Mouse (Mus musculus): Measurements from ENCODE around the gene Chst14.

The Chst14 gene

GRCm38 (mm10) chr2:118902051-118903025 lies 24.0 kb upstream of the Chst14 start:
- in situ Hi-C loops (cut with MboI; ENCODE audit: unreplicated experiment in 2 of 2) = no loop called here

- in situ Hi-C loops (cut with MboI; ENCODE audit: unreplicated experiment in 2 of 2) = no loop called here
Observed at GRCm38 (mm10) chr2:118903333-118903741, 23.0 kb upstream of the Chst14 start.

DNA sequence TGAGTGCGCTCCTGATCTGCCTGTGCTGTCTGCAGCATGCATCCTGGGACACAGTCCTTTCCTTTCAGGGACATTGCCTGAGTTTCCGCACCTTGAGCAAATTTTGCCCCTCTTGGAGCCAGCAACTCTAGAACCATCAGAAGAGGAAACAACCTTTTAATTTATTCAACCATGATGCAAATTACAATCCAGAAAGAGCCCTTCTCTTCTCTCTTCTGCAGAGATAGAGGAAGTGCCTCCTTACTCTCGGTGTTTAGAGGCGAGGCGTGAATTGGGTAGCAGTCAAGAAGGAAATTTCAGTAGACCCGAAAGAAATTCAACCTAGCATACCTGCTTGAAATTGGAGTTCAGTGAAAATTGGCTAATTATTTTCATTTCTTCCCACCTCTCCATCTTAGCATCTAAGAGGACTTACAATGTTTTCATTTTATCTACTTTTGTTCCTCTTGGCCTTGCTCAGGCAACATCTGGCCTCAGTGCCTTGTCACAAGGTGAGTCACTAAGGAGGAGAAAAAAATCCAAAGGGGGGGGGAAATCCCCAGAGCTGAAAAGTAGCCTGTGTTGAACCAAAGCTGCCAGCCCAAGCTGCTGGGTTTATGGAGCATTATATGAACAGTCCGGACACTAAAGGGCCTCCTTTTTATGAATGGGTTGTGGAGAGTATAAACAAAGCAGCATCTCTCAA lies 20.7 kb upstream of the Chst14 start:
- in situ Hi-C loops (cut with MboI; ENCODE audit: unreplicated experiment in 2 of 2) = no loop called here

- in situ Hi-C loops (cut with MboI; ENCODE audit: unreplicated experiment in 2 of 2) = no loop called here
Observed at GRCm38 (mm10) chr2:118906118-118906492, 20.2 kb upstream of the Chst14 start.

- in situ Hi-C loops (cut with MboI; ENCODE audit: unreplicated experiment in 2 of 2) = no loop called here
Observed at GRCm38 (mm10) chr2:118907781-118908180, 18.5 kb upstream of the Chst14 start.

DNA sequence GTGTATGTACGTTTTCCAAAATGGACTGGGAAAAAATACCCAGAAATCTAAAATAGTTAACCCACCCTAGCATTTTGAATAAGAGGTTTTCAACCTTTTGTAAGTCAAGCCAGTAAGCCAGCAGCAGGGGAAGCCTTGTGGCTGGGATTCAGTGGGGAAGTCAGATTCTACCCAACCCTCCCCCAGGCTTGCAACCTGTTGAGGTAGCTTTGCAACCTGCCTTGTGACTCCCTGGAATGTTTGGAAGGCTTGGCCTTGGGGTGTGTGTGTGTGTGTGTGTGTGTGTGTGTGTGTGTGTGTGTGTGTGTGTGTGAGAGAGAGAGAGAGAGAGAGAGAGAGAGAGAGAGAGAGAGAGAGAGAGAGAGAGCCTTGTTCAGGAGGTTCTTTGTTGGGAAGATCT lies 17.1 kb upstream of the Chst14 start:
- in situ Hi-C loops (cut with MboI; ENCODE audit: unreplicated experiment in 2 of 2) = no loop called here

DNA sequence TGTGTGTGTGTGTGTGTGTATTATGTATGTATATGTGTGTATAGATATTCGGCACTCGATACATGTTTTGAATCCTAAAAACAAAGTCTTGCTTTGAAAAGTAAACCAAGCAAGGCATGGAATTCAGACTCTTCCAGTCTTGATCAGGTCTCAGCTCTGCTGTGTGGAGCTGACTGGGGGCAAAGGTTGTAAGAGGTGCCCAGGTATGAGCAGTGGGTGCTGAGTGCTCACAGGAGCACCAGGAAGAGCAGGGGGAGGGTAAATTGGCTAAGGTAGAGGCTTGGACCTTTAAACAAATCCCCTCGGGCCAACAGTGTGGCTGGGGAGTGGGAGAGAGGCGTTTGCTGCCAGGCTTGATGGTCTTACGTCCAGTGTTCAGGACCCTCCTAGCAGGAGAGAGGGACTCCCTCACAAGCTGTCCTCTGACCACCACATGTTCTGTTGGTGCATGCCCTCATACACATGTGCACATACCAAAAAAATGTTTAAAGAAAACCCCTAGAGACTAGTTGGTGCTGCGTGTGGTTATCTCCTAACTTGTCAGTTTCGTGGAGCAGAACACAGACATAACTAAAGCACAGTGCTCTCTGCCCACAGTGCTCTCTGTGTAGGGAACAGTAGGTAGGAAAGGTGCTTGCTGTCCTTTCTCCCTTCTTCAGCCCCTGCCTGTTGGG lies 15.6 kb upstream of the Chst14 start:
- in situ Hi-C loops (cut with MboI; ENCODE audit: unreplicated experiment in 2 of 2) = no loop called here

GRCm38 (mm10) chr2:118912706-118913105 lies 13.6 kb upstream of the Chst14 start:
- in situ Hi-C loops (cut with MboI; ENCODE audit: unreplicated experiment in 2 of 2) = no loop called here

GRCm38 (mm10) chr2:118913551-118914276 lies 12.6 kb upstream of the Chst14 start:
- in situ Hi-C loops (cut with MboI; ENCODE audit: unreplicated experiment in 2 of 2) = no loop called here

GRCm38 (mm10) chr2:118914685-118915084 lies 11.6 kb upstream of the Chst14 start:
- in situ Hi-C loops (cut with MboI; ENCODE audit: unreplicated experiment in 2 of 2) = no loop called here

DNA sequence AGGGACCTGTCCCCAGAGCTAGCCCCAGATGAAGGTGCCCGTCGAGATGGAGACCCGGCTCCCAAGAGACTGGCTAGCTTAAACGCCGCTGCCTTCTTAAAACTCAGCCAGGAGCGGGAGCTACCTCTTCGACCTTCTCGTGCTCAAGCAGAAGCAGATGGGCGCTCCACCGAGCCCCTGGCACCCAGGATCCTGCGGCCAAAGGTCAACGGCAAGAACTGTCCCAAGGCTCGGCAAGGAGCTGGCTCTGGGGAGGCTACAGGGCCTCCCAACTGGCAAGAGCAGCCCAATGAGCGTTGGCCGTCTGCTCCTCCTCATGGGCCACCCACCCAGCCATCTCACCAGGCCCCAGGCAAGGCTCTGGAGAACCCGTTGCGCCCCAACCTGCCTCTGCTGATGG lies 9.9 kb upstream of the Chst14 start:
- in situ Hi-C loops (cut with MboI; ENCODE audit: unreplicated experiment in 2 of 2) = no loop called here

GRCm38 (mm10) chr2:118918543-118918942 lies 7.8 kb upstream of the Chst14 start:
- in situ Hi-C loops (cut with MboI; ENCODE audit: unreplicated experiment in 2 of 2) = no loop called here

DNA sequence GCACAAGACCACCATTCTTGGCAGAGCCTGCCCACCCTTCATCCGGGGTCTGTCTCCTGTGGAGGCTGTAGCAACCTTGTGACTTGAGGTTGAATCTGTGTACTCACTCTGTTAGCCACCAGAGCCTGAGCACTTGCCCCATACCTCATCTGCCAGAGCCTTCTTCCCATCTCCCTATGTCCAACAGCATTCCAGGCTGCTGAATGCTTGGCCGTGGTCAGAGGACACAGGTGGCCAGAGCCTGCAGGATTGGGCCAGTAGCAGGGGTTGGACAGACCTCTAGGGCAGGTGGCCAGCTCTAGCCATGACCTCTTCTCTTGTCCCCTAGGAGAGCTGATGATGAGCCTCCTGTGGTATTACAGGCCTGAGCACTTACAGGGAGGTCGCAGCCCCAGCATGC lies 5.9 kb upstream of the Chst14 start:
- in situ Hi-C loops (cut with MboI; ENCODE audit: unreplicated experiment in 2 of 2) = no loop called here

DNA sequence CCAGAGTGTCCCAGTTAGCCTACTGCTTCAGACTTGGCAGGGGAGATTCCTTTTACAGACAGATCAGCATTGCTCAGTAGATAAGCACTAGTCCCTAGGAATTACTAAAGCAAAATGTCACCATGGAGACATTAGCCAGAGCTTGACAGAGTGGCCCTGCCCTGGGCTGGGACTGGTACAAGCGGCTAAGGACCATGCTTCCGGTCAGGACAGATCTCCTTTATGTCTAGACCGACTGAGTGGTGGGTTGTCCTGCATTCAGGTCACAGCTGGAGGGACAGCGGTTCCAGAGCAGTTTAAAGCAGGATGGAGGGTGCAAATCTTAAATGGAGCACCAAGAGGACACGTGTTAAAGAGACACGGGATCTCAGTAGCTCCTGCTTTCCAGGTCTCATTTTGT lies 344 bp upstream of the Chst14 start:
- in situ Hi-C loops (cut with MboI; ENCODE audit: unreplicated experiment in 2 of 2) = no loop called here

DNA sequence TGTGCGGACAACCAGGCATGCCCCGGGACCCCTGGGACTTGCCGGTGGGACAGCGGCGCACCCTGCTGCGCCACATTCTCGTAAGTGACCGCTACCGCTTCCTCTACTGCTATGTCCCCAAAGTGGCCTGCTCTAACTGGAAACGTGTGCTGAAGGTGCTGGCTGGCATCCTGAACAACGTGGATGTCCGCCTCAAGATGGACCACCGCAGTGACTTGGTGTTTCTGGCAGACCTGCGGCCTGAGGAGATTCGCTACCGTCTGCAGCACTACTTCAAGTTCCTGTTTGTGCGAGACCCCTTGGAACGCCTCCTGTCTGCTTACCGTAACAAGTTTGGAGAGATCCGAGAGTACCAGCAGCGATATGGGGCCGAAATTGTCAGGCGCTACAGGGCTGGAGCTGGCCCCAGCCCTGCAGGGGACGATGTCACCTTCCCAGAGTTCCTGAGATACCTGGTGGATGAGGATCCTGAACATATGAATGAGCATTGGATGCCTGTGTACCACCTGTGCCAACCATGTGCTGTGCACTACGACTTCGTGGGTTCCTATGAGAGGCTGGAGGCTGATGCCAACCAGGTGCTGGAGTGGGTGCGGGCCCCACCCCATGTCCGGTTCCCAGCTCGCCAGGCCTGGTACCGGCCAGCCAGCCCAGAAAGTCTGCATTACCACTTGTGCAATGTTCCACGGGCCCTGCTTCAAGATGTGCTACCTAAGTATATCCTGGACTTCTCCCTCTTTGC lies 873 bp downstream of the Chst14 start:
- in situ Hi-C loops (cut with MboI; ENCODE audit: unreplicated experiment in 2 of 2) = no loop called here

- in situ Hi-C loops (cut with MboI; ENCODE audit: unreplicated experiment in 2 of 2) = no loop called here
Observed at GRCm38 (mm10) chr2:118941341-118941740, 15.0 kb downstream of the Chst14 start.

- in situ Hi-C loops (cut with MboI; ENCODE audit: unreplicated experiment in 2 of 2) = no loop called here
Observed at GRCm38 (mm10) chr2:118943232-118943631, 16.9 kb downstream of the Chst14 start.

DNA sequence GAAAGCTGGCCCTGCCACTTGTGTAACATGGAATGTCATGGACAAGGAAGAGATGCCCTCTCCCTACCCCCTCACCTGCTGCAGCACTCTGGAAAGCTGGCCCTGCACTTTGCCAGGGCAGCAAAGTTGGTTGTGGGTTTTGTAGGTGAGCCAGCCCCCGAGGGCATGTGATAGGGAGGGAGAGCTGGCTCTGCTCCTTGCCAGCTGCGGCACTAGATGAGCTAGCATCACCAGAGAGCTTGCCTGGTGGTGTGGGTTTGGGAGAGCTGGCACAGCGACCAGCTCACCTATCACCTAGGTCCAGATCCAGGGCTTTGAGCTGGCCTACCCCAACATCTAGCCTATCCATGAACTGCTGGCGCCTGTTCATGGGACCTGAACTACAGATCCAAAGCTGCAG lies 22.5 kb downstream of the Chst14 start:
- in situ Hi-C loops (cut with MboI; ENCODE audit: unreplicated experiment in 2 of 2) = no loop called here

DNA sequence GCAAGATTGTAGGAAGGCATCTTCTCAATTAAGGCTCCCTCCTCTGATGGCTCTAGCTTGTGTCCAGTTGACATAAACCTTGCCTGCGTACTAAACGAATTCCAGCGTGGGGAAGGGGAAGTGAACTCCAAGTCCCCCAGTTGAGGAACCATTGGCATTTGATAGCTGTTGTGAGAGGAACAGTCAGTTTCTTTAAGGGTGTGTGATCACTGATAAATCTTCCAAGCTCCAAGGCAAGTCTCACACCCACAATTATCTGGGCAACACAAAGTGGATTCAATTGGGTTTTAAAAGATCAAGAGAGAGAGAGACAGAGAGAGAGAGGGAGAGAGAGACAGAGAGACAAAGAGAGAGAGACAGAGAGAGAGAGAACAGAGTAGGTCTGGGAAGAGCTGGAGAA lies 23.4 kb downstream of the Chst14 start:
- in situ Hi-C loops (cut with MboI; ENCODE audit: unreplicated experiment in 2 of 2) = no loop called here

- in situ Hi-C loops (cut with MboI; ENCODE audit: unreplicated experiment in 2 of 2) = no loop called here
Observed at GRCm38 (mm10) chr2:118956497-118956896, 30.2 kb downstream of the Chst14 start.
